ENCODE assay signal across 8 mouse cellular contexts in genomic region chr4:119172919-119173650, GRCm38 (mm10). TPM values are rescaled to one million over a fixed set of nuclear protein-coding genes. Genes with fewer than 3 reads are reported as not detected.
DNase-seq lines count a peak whose midpoint lies in the region; ATAC-seq and TF ChIP-seq lines count a peak whose summit lies in the region.

No protein-coding gene starts in this region.

- no peaks in the 10 kb centered on the region for H3K36me3 ChIP-seq in testis, adult 2 months (ENCODE audit: control insufficient read depth, insufficient read depth, low read length)
- peaks cover 9% of the 10 kb centered on the region; the same call in 1 of the 2 replicates for H3K36me3 ChIP-seq in hindbrain, embryonic 15.5 days
- H3K36me3 ChIP-seq in midbrain, embryonic 13.5 days = peaks cover 30% of the 10 kb centered on the region

- no peak for ATAC-seq in hindbrain, embryonic 15.5 days (ENCODE audit: low FRiP score, low read depth)
- no peak for ATAC-seq in midbrain, embryonic 13.5 days

- no peak for TF ChIP-seq POLR2A in testis, adult 2 months (IDR thresholded peaks at IDR 0.05; ENCODE audit: control insufficient read depth, low read depth, low read length)

- no peaks in the 10 kb centered on the region for H3K27me3 ChIP-seq in testis, adult 2 months (ENCODE audit: control insufficient read depth, insufficient read depth, low read length)
- no peaks in the 10 kb centered on the region for H3K27me3 ChIP-seq in hindbrain, embryonic 15.5 days
- H3K27me3 ChIP-seq in midbrain, embryonic 13.5 days = no peaks in the 10 kb centered on the region

- no peak for TF ChIP-seq CTCF in testis, adult 2 months (IDR thresholded peaks at IDR 0.05; ENCODE audit: control insufficient read depth, insufficient read depth, insufficient replicate concordance, low read depth, low read length)

- WGBS in hindbrain, embryonic 15.5 days = 37% methylated on average over 18 of the region's 18 CpGs
- WGBS in midbrain, embryonic 13.5 days = 45% methylated on average over 18 of the region's 18 CpGs

- H3K27ac ChIP-seq in testis, adult 2 months (ENCODE audit: control insufficient read depth, insufficient read depth, low read depth, low read length) = peak overlapping the region; percentile 30; the same call in 1 of the 2 replicates
- H3K27ac ChIP-seq in hindbrain, embryonic 15.5 days (replicated peaks) = peak overlapping the region; percentile 69; the same call in 1 of the 2 replicates
- 0 out of 2 replicates have a peak overlapping the region, but pooled peaks have one; percentile 27 for H3K27ac ChIP-seq in midbrain, embryonic 13.5 days

- peak overlapping the region; percentile 95 for H3K4me3 ChIP-seq in testis, adult 2 months (ENCODE audit: control insufficient read depth, low read depth, low read length)
- peak overlapping the region; percentile 78 for H3K4me3 ChIP-seq in hindbrain, embryonic 15.5 days
- H3K4me3 ChIP-seq in midbrain, embryonic 13.5 days (replicated peaks) = peak overlapping the region; percentile 62

- H3K9ac ChIP-seq in hindbrain, embryonic 15.5 days = peak overlapping the region; percentile 81
- peak overlapping the region; percentile 78 for H3K9ac ChIP-seq in midbrain, embryonic 13.5 days (replicated peaks)

- peaks cover 4% of the 10 kb centered on the region; the same call in 1 of the 2 replicates for H3K4me1 ChIP-seq in testis, adult 2 months (ENCODE audit: control insufficient read depth, insufficient read depth, low read length)
- peaks cover 10% of the 10 kb centered on the region for H3K4me1 ChIP-seq in hindbrain, embryonic 15.5 days (replicated peaks)
- peaks cover 27% of the 10 kb centered on the region for H3K4me1 ChIP-seq in midbrain, embryonic 13.5 days (replicated peaks)

- no peaks in the 10 kb centered on the region for H3K9me3 ChIP-seq in hindbrain, embryonic 15.5 days
- H3K9me3 ChIP-seq in midbrain, embryonic 13.5 days = no peaks in the 10 kb centered on the region

- H3K4me2 ChIP-seq in hindbrain, embryonic 15.5 days = peak overlapping the region; percentile 64
- H3K4me2 ChIP-seq in midbrain, embryonic 13.5 days (replicated peaks) = peak overlapping the region; percentile 80

- peak; percentile 20 for DNase-seq in cerebellum, adult 11-12 months
- DNase-seq in cerebellum, postnatal 14 days = no peak
- no peak for DNase-seq in testis, postnatal 10 days (ENCODE audit: low spot score)
- no peak for DNase-seq in embryo, embryonic 10 days (ENCODE audit: low spot score)
- no peak for DNase-seq in frontal cortex, postnatal 25 days (ENCODE audit: low spot score in 2 of 2)

RNA-seq across cellular contexts. Expression of gene Zfp691, which starts 0.9 kb away (rescaled TPM):
- polyA plus RNA-seq in testis, adult 2 months (2012; rRNA removed) = 25.9 and 28.6 TPM in 2 replicates
- 4.0 and 5.4 TPM in 2 replicates for polyA plus RNA-seq in hindbrain, embryonic 15.5 days (2015; fragmentation: Nextera tagmentation; extraction: Ambion mirVana)
- polyA plus RNA-seq in midbrain, embryonic 13.5 days (2015; fragmentation: Nextera tagmentation; extraction: Ambion mirVana) = 9.9 and 10.3 TPM in 2 replicates

RNA-seq across cellular contexts. Expression of gene Ermap, which starts 16.7 kb away (rescaled TPM):
- polyA plus RNA-seq in testis, adult 2 months (2012; rRNA removed) = 0.17 and 0.18 TPM in 2 replicates
- polyA plus RNA-seq in hindbrain, embryonic 15.5 days (2015; fragmentation: Nextera tagmentation; extraction: Ambion mirVana) = 0.41 and 0.91 TPM in 2 replicates
- polyA plus RNA-seq in midbrain, embryonic 13.5 days (2015; fragmentation: Nextera tagmentation; extraction: Ambion mirVana) = 1.5 and 1.7 TPM in 2 replicates

RNA-seq across cellular contexts. Expression of gene Svbp, which starts 22.0 kb away (rescaled TPM):
- 186 and 207 TPM in 2 replicates for polyA plus RNA-seq in testis, adult 2 months (2012; rRNA removed)
- 221 and 231 TPM in 2 replicates for polyA plus RNA-seq in hindbrain, embryonic 15.5 days (2015; fragmentation: Nextera tagmentation; extraction: Ambion mirVana)
- 227 and 237 TPM in 2 replicates for polyA plus RNA-seq in midbrain, embryonic 13.5 days (2015; fragmentation: Nextera tagmentation; extraction: Ambion mirVana)

RNA-seq across cellular contexts. Expression of gene Tmem269, which starts 44.9 kb away (rescaled TPM):
- polyA plus RNA-seq in testis, adult 2 months (2012; rRNA removed) = 114 and 136 TPM in 2 replicates
- polyA plus RNA-seq in hindbrain, embryonic 15.5 days (2015; fragmentation: Nextera tagmentation; extraction: Ambion mirVana) = 0.16 TPM in 2 replicates
- 0.34 and 0.36 TPM in 2 replicates for polyA plus RNA-seq in midbrain, embryonic 13.5 days (2015; fragmentation: Nextera tagmentation; extraction: Ambion mirVana)

RNA-seq across cellular contexts. Expression of gene AU022252, which starts 59.4 kb away (rescaled TPM):
- 14.1 and 18.6 TPM in 2 replicates for polyA plus RNA-seq in testis, adult 2 months (2012; rRNA removed)
- polyA plus RNA-seq in hindbrain, embryonic 15.5 days (2015; fragmentation: Nextera tagmentation; extraction: Ambion mirVana) = 28.7 and 29.4 TPM in 2 replicates
- polyA plus RNA-seq in midbrain, embryonic 13.5 days (2015; fragmentation: Nextera tagmentation; extraction: Ambion mirVana) = 30.2 and 34.4 TPM in 2 replicates
